Mouse (Mus musculus) limb, embryonic 14.5 days (tissue): Measurements from ENCODE around the gene Jpt1. TPM values are rescaled to one million over a fixed set of nuclear protein-coding genes. Genes with fewer than 3 reads are reported as not detected.
"Not testable (repeated sequence)": the region's sequence is repeated elsewhere in the genome, so short reads cannot be mapped to it uniquely, and the experiment has no call there.

ENCODE experiments used
- ATAC-seq: fragments of 200-750 bp; cut with Nextera tagmentation; 2 replicates; pipeline ENCODE4 v1.8.0; 2017; ENCODE audit warnings: low read depth, moderate number of reproducible peaks, moderate TSS enrichment; ENCODE audit not compliant: low FRiP score
- DNase-seq: peaks from one replicate; pipeline ENCODE4 v3.0.0-alpha.2; 2015; ENCODE audit warnings: low spot score
- H3K27ac ChIP-seq: fragments of 300-500 bp; sonication (generic); replicated peaks from 2 replicates; pipeline ENCODE4 v1.5.1; 2014; ENCODE audit warnings: low read depth, mild to moderate bottlenecking, low read length, moderate library complexity, mixed read lengths
- H3K27me3 ChIP-seq: fragments of 300-500 bp; sonication (generic); 2 replicates; pipeline ENCODE4 v1.6.1; 2014; ENCODE audit warnings: low read length, mixed read lengths; ENCODE audit not compliant: control insufficient read depth, insufficient read depth
- H3K36me3 ChIP-seq: fragments of 300-500 bp; sonication (generic); 2 replicates; pipeline ENCODE4 v1.6.1; 2014; ENCODE audit warnings: mild to moderate bottlenecking, low read length, moderate library complexity, mixed read lengths; ENCODE audit not compliant: control insufficient read depth, insufficient read depth
- H3K4me1 ChIP-seq: fragments of 300-500 bp; sonication (generic); 2 replicates; pipeline ENCODE4 v1.6.1; 2014; ENCODE audit warnings: antibody characterized with exemption, low read length, mixed read lengths; ENCODE audit not compliant: control insufficient read depth, insufficient read depth
- H3K4me2 ChIP-seq: fragments of 300-500 bp; sonication (generic); replicated peaks from 2 replicates; pipeline ENCODE4 v1.6.1; 2014; ENCODE audit warnings: low read depth, mild to moderate bottlenecking, low read length, moderate library complexity; ENCODE audit not compliant: severe bottlenecking
- H3K4me3 ChIP-seq: fragments of 300-500 bp; sonication (generic); replicated peaks from 2 replicates; pipeline ENCODE4 v1.5.1; 2014; ENCODE audit warnings: low read length
- H3K9ac ChIP-seq: fragments of 300-500 bp; sonication (generic); 2 replicates; pipeline ENCODE4 v1.6.1; 2014; ENCODE audit warnings: mild to moderate bottlenecking, low read depth, low read length, moderate library complexity; ENCODE audit not compliant: severe bottlenecking
- H3K9me3 ChIP-seq: fragments of 300-500 bp; sonication (generic); 2 replicates; pipeline ENCODE4 v1.6.1; 2016; ENCODE audit warnings: low read length; ENCODE audit not compliant: control insufficient read depth
- POLR2A ChIP-seq: fragments of 200-500 bp; IDR thresholded peaks from 2 replicates; pipeline ENCODE4 v1.8.0; 2012; ENCODE audit warnings: inconsistent platforms, mild to moderate bottlenecking, moderate library complexity, borderline replicate concordance; ENCODE audit not compliant: insufficient read depth, insufficient read length; ENCODE audit errors: extremely low read depth
- WGBS: fragments of 180-500 bp; shearing (Covaris S2); extraction: QIAGEN DNeasy Blood & Tissue Kit; methylation state at CpG from one replicate; pipeline ENCODE4 v1.1.7; 2014; 5-methylcytosine and 5-hydroxymethylcytosine counted together
- polyA plus RNA-seq, 2 experiments: library from polyadenylated mRNA; depleted of rRNA in 1 of 2; stranded (reverse) in 1 of 2; unstranded in 1 of 2; fragments of >200 nt; fragmentation: Nextera tagmentation in 1 of 2; extraction: Ambion mirVana in 1 of 2; gene quantifications; 2 replicates each; pipeline versions ENCODE4 v1.2.1 to v1.2.3; 2012 to 2014

The Jpt1 gene
- polyA plus RNA-seq, 2 experiments, result 411 to 541 TPM

DNA sequence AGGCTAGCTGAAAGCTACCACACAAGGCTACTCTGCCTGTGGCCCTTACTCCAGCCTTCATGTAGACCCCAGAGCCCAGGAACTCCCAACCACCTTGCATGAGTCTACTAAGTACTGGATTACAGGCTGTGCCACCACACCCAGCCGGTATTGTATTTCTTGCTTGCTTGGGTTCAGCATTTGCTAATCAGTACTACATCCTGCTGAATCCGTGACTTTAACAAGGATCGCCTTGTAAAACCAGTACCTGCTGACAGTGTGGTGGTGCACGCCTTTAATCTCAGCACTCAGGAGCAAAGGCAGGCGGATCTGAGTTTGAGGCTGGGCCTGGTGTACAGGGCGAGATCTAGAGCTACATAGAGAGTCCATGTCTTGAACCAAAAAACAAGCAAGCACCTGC is 11.6 kb downstream of the Jpt1 start:
- Histone ChIP-seq H3K36me3 (peaks cover 53% of the 10 kb centered on the region), H3K9me3 (no peaks in the 10 kb centered on the region), H3K4me2 (no peak overlapping the region)

DNA sequence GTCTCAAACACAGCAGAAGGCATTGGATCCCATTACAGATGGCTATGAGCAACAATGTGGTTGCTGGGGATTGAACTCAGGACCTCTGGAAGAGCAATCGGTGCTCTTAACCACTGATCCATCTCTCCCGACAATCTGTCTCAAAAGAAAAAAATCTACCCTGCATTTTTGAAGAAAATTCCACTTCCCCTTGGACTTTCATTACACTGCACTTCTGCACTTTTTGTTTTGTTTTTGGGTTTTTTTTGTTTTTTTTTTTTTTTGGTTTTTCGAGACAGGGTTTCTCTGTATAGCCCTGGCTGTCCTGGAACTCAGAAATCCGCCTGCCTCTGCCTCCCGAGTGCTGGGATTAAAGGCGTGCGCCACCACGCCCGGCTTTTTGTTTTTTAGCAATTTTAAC is 17.6 kb downstream of the Jpt1 start:
- H3K27ac ChIP-seq, H3K4me2 ChIP-seq, H3K4me3 ChIP-seq, H3K27me3 ChIP-seq, H3K9ac ChIP-seq, H3K9me3 ChIP-seq, ATAC-seq, H3K4me1 ChIP-seq, DNase-seq: not testable (repeated sequence)
- WGBS, result 92% methylated on average over 9 of the region's 9 CpGs
- H3K36me3 ChIP-seq, result peaks cover 47% of the 10 kb centered on the region

More for the DNA sequence above, 11.6 kb downstream of the Jpt1 start:
- Histone ChIP-seq H3K27me3 (no peaks in the 10 kb centered on the region), H3K9ac (no peak overlapping the region), H3K4me1 (no peaks in the 10 kb centered on the region), H3K27ac (no peak overlapping the region), H3K4me3 (no peak overlapping the region)
- DNase-seq (no peak), ATAC-seq (no peak)
- no peak for TF ChIP-seq POLR2A
- WGBS, result 87% methylated on average over 6 of the region's 6 CpGs

GRCm38 (mm10) chr11:115492387-115492786 is 21.8 kb downstream of the Jpt1 start:
- DNase-seq (no peak), ATAC-seq (no peak)
- WGBS, result 34% methylated on average over 6 of the region's 6 CpGs
- Histone ChIP-seq H3K4me2 (peak overlapping the region; percentile 58), H3K36me3 (peaks cover 22% of the 10 kb centered on the region), H3K9me3 (no peaks in the 10 kb centered on the region), H3K4me1 (0 out of 2 replicates have a peak, but pooled peaks cover 5% of the 10 kb centered on the region), H3K27me3 (no peaks in the 10 kb centered on the region), H3K27ac (no peak overlapping the region), H3K4me3 (peak overlapping the region; percentile 68), H3K9ac (peak overlapping the region; percentile 66; the same call in 1 of the 2 replicates)
- TF ChIP-seq POLR2A, result no peak

- Histone ChIP-seq H3K27ac (peak within 1 kb of the TSS; percentile 88), H3K4me1 (0 out of 2 replicates have a peak, but pooled peaks cover 5% of the 10 kb centered on the region), H3K36me3 (peaks cover 16% of the 10 kb centered on the region; the same call in 1 of the 2 replicates), H3K4me2 (peak within 1 kb of the TSS; percentile 58), H3K9me3 (no peaks in the 10 kb centered on the region), H3K9ac (peak within 1 kb of the TSS; percentile 66), H3K27me3 (no peaks in the 10 kb centered on the region), H3K4me3 (peak within 1 kb of the TSS; percentile 68)
- TF ChIP-seq POLR2A, result peak; percentile 63; the same call in 1 of the 2 replicates
- peak; percentile 88 for ATAC-seq
- under 1% methylated on average over 38 of the region's 43 CpGs for WGBS
- DNase-seq, result peak; percentile 71
Observed at GRCm38 (mm10) chr11:115491356-115492083, 22.7 kb downstream of the Jpt1 start, which contains the start of gene Nt5c. TSS of gene Nt5c (minus strand) at chr11:115491862.

DNA sequence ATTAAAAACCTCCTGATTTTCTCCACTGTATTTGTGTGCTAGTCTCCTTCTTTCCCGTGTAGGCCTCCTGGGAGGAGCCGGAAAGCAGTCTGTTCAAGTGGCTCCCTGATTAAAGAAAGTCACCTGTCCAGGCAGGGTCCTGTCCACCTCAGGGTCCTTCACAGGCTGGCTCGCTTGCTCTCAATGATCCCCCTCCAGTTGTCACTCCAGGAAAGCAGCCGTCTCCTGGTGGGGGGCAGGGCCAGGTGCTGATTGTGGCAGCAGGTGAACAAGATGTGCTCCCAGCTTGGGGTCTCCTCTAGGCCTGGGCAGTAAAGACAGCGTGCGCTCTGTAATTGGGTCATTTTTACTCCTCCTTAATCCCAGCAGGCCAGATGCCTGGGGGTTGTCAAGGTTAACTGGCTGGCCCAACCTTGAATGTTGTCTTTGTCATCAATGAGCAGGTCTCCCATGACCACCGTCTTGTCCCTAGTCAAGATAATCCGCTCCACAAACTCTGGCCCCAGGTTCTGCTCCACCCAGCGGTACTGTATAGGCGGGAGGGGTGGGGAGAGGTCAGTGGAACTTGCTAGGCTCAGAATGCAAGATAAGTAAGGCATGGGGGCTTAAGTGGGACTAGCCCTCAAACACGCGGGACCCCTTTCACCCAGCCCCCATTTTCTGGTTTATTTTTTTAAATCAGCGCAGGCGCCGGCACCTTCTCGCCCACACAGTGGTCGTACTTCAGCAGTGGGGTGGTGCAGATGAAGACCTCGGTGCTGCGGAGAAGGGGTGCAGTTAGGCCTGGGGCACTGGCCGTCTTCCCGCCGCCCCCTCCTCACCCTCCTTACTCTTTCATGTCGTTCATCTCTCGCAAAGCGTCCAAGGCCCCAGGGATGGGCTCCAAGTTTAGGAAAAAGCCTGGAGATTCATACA is 23.5 kb downstream of the Jpt1 start:
- peaks cover 16% of the 10 kb centered on the region; the same call in 1 of the 2 replicates for H3K36me3 ChIP-seq
- peak overlapping the region; percentile 88 for H3K27ac ChIP-seq
- H3K9me3 ChIP-seq, result no peaks in the 10 kb centered on the region
- DNase-seq (no peak), ATAC-seq (peak; percentile 42)
- TF ChIP-seq POLR2A, result no peak
- 26% methylated on average over 25 of the region's 25 CpGs for WGBS
- H3K4me3 ChIP-seq, result peak overlapping the region; percentile 68
- no peaks in the 10 kb centered on the region for H3K27me3 ChIP-seq
- H3K4me2 ChIP-seq, result peak overlapping the region; percentile 58
- H3K4me1 ChIP-seq, result 0 out of 2 replicates have a peak, but pooled peaks cover 5% of the 10 kb centered on the region
- peak overlapping the region; percentile 66 for H3K9ac ChIP-seq
